Mouse (Mus musculus): ENCODE results near the gene Hsd17b14. TPM values are rescaled to one million over a fixed set of nuclear protein-coding genes. Genes with fewer than 3 reads are reported as not detected.
A peak's percentile ranks its signal among the peaks of the same experiment; 100 is the strongest.

Gene Hsd17b14
- polyA plus RNA-seq, 1 experiment from 2014 or later, result 0.14 TPM

GRCm38 (mm10) chr7:45555787-45556186 is 1.1 kb downstream of the Hsd17b14 start:
- Histone ChIP-seq H3K4me2 (no peak overlapping the region), H3K9me3 (replicated peaks) (no peaks in the 10 kb centered on the region), H3K4me1 (no peaks in the 10 kb centered on the region), H3K27ac (no peak overlapping the region), H3K36me3 (ENCODE audit: poor library complexity, severe bottlenecking) (no peaks in the 10 kb centered on the region), H3K9ac (peak overlapping the region; percentile 2; the same call in 1 of the 2 replicates), H3K27me3 (0 out of 2 replicates have a peak, but pooled peaks cover 2% of the 10 kb centered on the region), H3K4me3 (no peak overlapping the region)
- ATAC-seq, result no peak; the same call in 1 of the 2 replicates
- WGBS, result 28% methylated on average over 8 of the region's 8 CpGs

- WGBS, result 75% methylated on average over 5 of the region's 6 CpGs
- Histone ChIP-seq H3K27me3 (0 out of 2 replicates have a peak, but pooled peaks cover 4% of the 10 kb centered on the region), H3K27ac (no peak overlapping the region), H3K4me2 (no peak overlapping the region), H3K9me3 (replicated peaks) (no peaks in the 10 kb centered on the region), H3K9ac (no peak overlapping the region), H3K4me1 (no peaks in the 10 kb centered on the region), H3K4me3 (no peak overlapping the region), H3K36me3 (ENCODE audit: poor library complexity, severe bottlenecking) (no peaks in the 10 kb centered on the region)
- no peak for ATAC-seq
Observed at GRCm38 (mm10) chr7:45558907-45559306, 4.2 kb downstream of the Hsd17b14 start.

GRCm38 (mm10) chr7:45560241-45560640 is 5.5 kb downstream of the Hsd17b14 start:
- Histone ChIP-seq H3K36me3 (ENCODE audit: poor library complexity, severe bottlenecking) (no peaks in the 10 kb centered on the region), H3K9ac (no peak overlapping the region), H3K4me2 (no peak overlapping the region), H3K27me3 (0 out of 2 replicates have a peak, but pooled peaks cover 4% of the 10 kb centered on the region), H3K9me3 (replicated peaks) (no peaks in the 10 kb centered on the region), H3K4me3 (no peak overlapping the region), H3K27ac (no peak overlapping the region), H3K4me1 (no peaks in the 10 kb centered on the region)
- 89% methylated on average over 7 of the region's 7 CpGs for whole genome bisulfite sequencing
- no peak for ATAC-seq

- 27% methylated on average over 17 of the region's 17 CpGs for whole genome bisulfite sequencing
- H3K9ac ChIP-seq, result no peak overlapping the region
- 0 out of 2 replicates have a peak, but pooled peaks have one; percentile 55 for ATAC-seq
- no peaks in the 10 kb centered on the region for H3K9me3 ChIP-seq (replicated peaks)
- H3K4me1 ChIP-seq, result no peaks in the 10 kb centered on the region
- no peaks in the 10 kb centered on the region for H3K36me3 ChIP-seq (ENCODE audit: poor library complexity, severe bottlenecking)
- H3K27me3 ChIP-seq, result 0 out of 2 replicates have a peak, but pooled peaks cover 4% of the 10 kb centered on the region
- no peak overlapping the region for H3K27ac ChIP-seq
- no peak overlapping the region for H3K4me2 ChIP-seq
- H3K4me3 ChIP-seq, result no peak overlapping the region
Observed at GRCm38 (mm10) chr7:45560843-45561623, 6.3 kb downstream of the Hsd17b14 start.

- H3K27me3 ChIP-seq, result 0 out of 2 replicates have a peak, but pooled peaks cover 7% of the 10 kb centered on the region
- H3K27ac ChIP-seq, result no peak overlapping the region
- WGBS, result 61% methylated on average over 12 of the region's 12 CpGs
- no peaks in the 10 kb centered on the region for H3K4me1 ChIP-seq
- H3K4me2 ChIP-seq, result no peak overlapping the region
- H3K36me3 ChIP-seq (ENCODE audit: poor library complexity, severe bottlenecking), result no peaks in the 10 kb centered on the region
- H3K4me3 ChIP-seq, result no peak overlapping the region
- ATAC-seq, result no peak
- no peaks in the 10 kb centered on the region for H3K9me3 ChIP-seq (replicated peaks)
- H3K9ac ChIP-seq, result no peak overlapping the region
Observed at GRCm38 (mm10) chr7:45561624-45562520, 7.2 kb downstream of the Hsd17b14 start.

- ATAC-seq, result no peak
- WGBS, result 75% methylated on average over 2 of the region's 2 CpGs
- H3K4me3 ChIP-seq, result no peak overlapping the region
- no peak overlapping the region for H3K9ac ChIP-seq
- 0 out of 2 replicates have a peak, but pooled peaks cover 7% of the 10 kb centered on the region for H3K27me3 ChIP-seq
- no peak overlapping the region for H3K27ac ChIP-seq
- H3K9me3 ChIP-seq (replicated peaks), result no peaks in the 10 kb centered on the region
- no peaks in the 10 kb centered on the region for H3K36me3 ChIP-seq (ENCODE audit: poor library complexity, severe bottlenecking)
- no peak overlapping the region for H3K4me2 ChIP-seq
- peaks cover 8% of the 10 kb centered on the region; the same call in 1 of the 2 replicates for H3K4me1 ChIP-seq
Observed at GRCm38 (mm10) chr7:45564811-45565210, 10.1 kb downstream of the Hsd17b14 start.

GRCm38 (mm10) chr7:45565446-45565845 is 10.8 kb downstream of the Hsd17b14 start:
- H3K9ac ChIP-seq, result no peak overlapping the region
- H3K4me1 ChIP-seq, result peaks cover 11% of the 10 kb centered on the region; the same call in 1 of the 2 replicates
- H3K27me3 ChIP-seq, result 0 out of 2 replicates have a peak, but pooled peaks cover 5% of the 10 kb centered on the region
- ATAC-seq, result no peak
- 89% methylated on average over 9 of the region's 9 CpGs for WGBS
- H3K4me3 ChIP-seq, result no peak overlapping the region
- no peak overlapping the region for H3K4me2 ChIP-seq
- no peaks in the 10 kb centered on the region for H3K9me3 ChIP-seq (replicated peaks)
- no peaks in the 10 kb centered on the region for H3K36me3 ChIP-seq (ENCODE audit: poor library complexity, severe bottlenecking)
- H3K27ac ChIP-seq, result no peak overlapping the region

GRCm38 (mm10) chr7:45567112-45567779 is 12.6 kb downstream of the Hsd17b14 start:
- 73% methylated on average over 8 of the region's 8 CpGs for WGBS
- peak overlapping the region; percentile 81 for H3K4me2 ChIP-seq

GRCm38 (mm10) chr7:45567780-45568516 is 13.3 kb downstream of the Hsd17b14 start:
- Histone ChIP-seq H3K4me2 (peak overlapping the region; percentile 81), H3K9me3 (replicated peaks) (no peaks in the 10 kb centered on the region), H3K27me3 (0 out of 2 replicates have a peak, but pooled peaks cover 3% of the 10 kb centered on the region), H3K4me1 (peaks cover 30% of the 10 kb centered on the region), H3K36me3 (ENCODE audit: poor library complexity, severe bottlenecking) (no peaks in the 10 kb centered on the region), H3K27ac (peak overlapping the region; percentile 55), H3K9ac (peak overlapping the region; percentile 61), H3K4me3 (peak overlapping the region; percentile 48)
- ATAC-seq, result peak; percentile 95
- under 1% methylated on average over 24 of the region's 24 CpGs for WGBS

More at GRCm38 (mm10) chr7:45567112-45567779, 12.6 kb downstream of the Hsd17b14 start:
- Histone ChIP-seq H3K27ac (peak overlapping the region; percentile 55; the same call in 1 of the 2 replicates), H3K4me1 (peaks cover 27% of the 10 kb centered on the region), H3K4me3 (no peak overlapping the region), H3K9ac (no peak overlapping the region), H3K27me3 (0 out of 2 replicates have a peak, but pooled peaks cover 5% of the 10 kb centered on the region), H3K9me3 (replicated peaks) (no peaks in the 10 kb centered on the region), H3K36me3 (ENCODE audit: poor library complexity, severe bottlenecking) (no peaks in the 10 kb centered on the region)
- ATAC-seq, result no peak

- 78% methylated on average over 10 of the region's 10 CpGs for WGBS
- Histone ChIP-seq H3K9ac (peak overlapping the region; percentile 32), H3K4me1 (peaks cover 30% of the 10 kb centered on the region), H3K27ac (peak overlapping the region; percentile 51; the same call in 1 of the 2 replicates), H3K27me3 (0 out of 2 replicates have a peak, but pooled peaks cover 3% of the 10 kb centered on the region), H3K4me3 (peak overlapping the region; percentile 48), H3K9me3 (replicated peaks) (no peaks in the 10 kb centered on the region), H3K36me3 (ENCODE audit: poor library complexity, severe bottlenecking) (no peaks in the 10 kb centered on the region), H3K4me2 (peak overlapping the region; percentile 81)
- no peak for ATAC-seq
Observed at GRCm38 (mm10) chr7:45568601-45569473, 14.1 kb downstream of the Hsd17b14 start.

Data from forebrain, embryonic 13.5 days (tissue).